Mouse (Mus musculus) midbrain, embryonic 10.5 days (tissue): ENCODE results near the gene Hirip3. TPM values are rescaled to one million over a fixed set of nuclear protein-coding genes. Genes with fewer than 3 reads are reported as not detected.

Experiments
- DNase-seq: peaks from one replicate; pipeline ENCODE4 v3.0.0-alpha.2; 2017; ENCODE audit warnings: low spot score
- H3K27ac ChIP-seq: fragments of 300-500 bp; sonication (generic); replicated peaks from 2 replicates; pipeline ENCODE4 v1.5.1; 2016; ENCODE audit warnings: mild to moderate bottlenecking
- H3K27me3 ChIP-seq: fragments of 300-500 bp; sonication (generic); 2 replicates; pipeline ENCODE4 v1.6.1; 2016; ENCODE audit warnings: low read depth, mild to moderate bottlenecking; ENCODE audit not compliant: poor library complexity, severe bottlenecking
- H3K36me3 ChIP-seq: fragments of 300-500 bp; sonication (generic); 2 replicates; pipeline ENCODE4 v1.6.1; 2016; ENCODE audit warnings: mild to moderate bottlenecking, moderate library complexity
- H3K4me1 ChIP-seq: fragments of 300-500 bp; sonication (generic); 2 replicates; pipeline ENCODE4 v1.6.1; 2016
- H3K4me3 ChIP-seq: fragments of 300-500 bp; sonication (generic); 2 replicates; pipeline ENCODE4 v1.5.1; 2016; ENCODE audit warnings: mild to moderate bottlenecking, moderate library complexity
- H3K9me3 ChIP-seq: fragments of 300-500 bp; sonication (generic); replicated peaks from 2 replicates; pipeline ENCODE4 v1.6.1; 2016; ENCODE audit warnings: mild to moderate bottlenecking
- WGBS: fragments of 180-500 bp; shearing (Covaris S2); methylation state at CpG from one replicate; pipeline ENCODE4 v1.1.7; 2016; 5-methylcytosine and 5-hydroxymethylcytosine counted together
- polyA plus RNA-seq: library from polyadenylated mRNA; unstranded; fragments of >200 nt; fragmentation: Nextera tagmentation; extraction: Ambion mirVana; gene quantifications from 2 replicates; pipeline ENCODE4 v1.2.1, GENCODE M21; 2016

Hirip3 gene
- polyA plus RNA-seq, 1 experiment from 2014 or later: 50.1 TPM

- 82% methylated on average over 5 of the region's 5 CpGs for WGBS
- Histone ChIP-seq H3K9me3 (no peaks in the 10 kb centered on the region), H3K27ac (peak overlapping the region; percentile 94), H3K4me3 (peak overlapping the region; percentile 72), H3K27me3 (no peaks in the 10 kb centered on the region), H3K4me1 (peaks cover 37% of the 10 kb centered on the region), H3K36me3 (peaks cover 79% of the 10 kb centered on the region)
- no peak for DNase-seq
Measured at GRCm38 (mm10) chr7:126860987-126861386, 785 bp upstream of the Hirip3 start.

- Histone ChIP-seq H3K4me3 (peak within 1 kb of the TSS; percentile 72), H3K4me1 (peaks cover 40% of the 10 kb centered on the region), H3K9me3 (no peaks in the 10 kb centered on the region), H3K27ac (peak within 1 kb of the TSS; percentile 94), H3K27me3 (no peaks in the 10 kb centered on the region), H3K36me3 (peaks cover 79% of the 10 kb centered on the region)
- WGBS: under 1% methylated on average over 41 of the region's 41 CpGs
- peak; percentile 95 for DNase-seq
Measured at GRCm38 (mm10) chr7:126862147-126862784, 494 bp downstream of the Hirip3 start, which contains the start of gene Ino80e. Gene Ino80e (minus strand): TSS chr7:126862377.

GRCm38 (mm10) chr7:126863791-126864190, 2.0 kb downstream of the Hirip3 start:
- peak overlapping the region; percentile 72 for H3K4me3 ChIP-seq
- DNase-seq: no peak
- no peaks in the 10 kb centered on the region for H3K9me3 ChIP-seq
- peaks cover 40% of the 10 kb centered on the region for H3K4me1 ChIP-seq
- peak overlapping the region; percentile 94 for H3K27ac ChIP-seq
- WGBS: 71% methylated on average over 6 of the region's 6 CpGs
- peaks cover 79% of the 10 kb centered on the region for H3K36me3 ChIP-seq
- H3K27me3 ChIP-seq: no peaks in the 10 kb centered on the region

GRCm38 (mm10) chr7:126867534-126867933, 5.8 kb downstream of the Hirip3 start:
- no peak for DNase-seq
- no peaks in the 10 kb centered on the region for H3K9me3 ChIP-seq
- H3K27ac ChIP-seq: no peak overlapping the region
- H3K4me1 ChIP-seq: peaks cover 31% of the 10 kb centered on the region
- no peaks in the 10 kb centered on the region for H3K27me3 ChIP-seq
- H3K36me3 ChIP-seq: peaks cover 95% of the 10 kb centered on the region
- H3K4me3 ChIP-seq: no peak overlapping the region
- WGBS: 94% methylated on average over 2 of the region's 2 CpGs

GRCm38 (mm10) chr7:126868003-126868402, 6.2 kb downstream of the Hirip3 start:
- WGBS: 87% methylated on average over 12 of the region's 12 CpGs
- Histone ChIP-seq H3K27me3 (no peaks in the 10 kb centered on the region), H3K27ac (no peak overlapping the region), H3K36me3 (peaks cover 100% of the 10 kb centered on the region), H3K4me3 (no peak overlapping the region), H3K9me3 (no peaks in the 10 kb centered on the region), H3K4me1 (peaks cover 27% of the 10 kb centered on the region)
- no peak for DNase-seq

GRCm38 (mm10) chr7:126869780-126870519, 8.2 kb downstream of the Hirip3 start:
- H3K27ac ChIP-seq: no peak overlapping the region
- 0 out of 2 replicates have a peak overlapping the region, but pooled peaks have one; percentile 4 for H3K4me3 ChIP-seq
- no peak for DNase-seq
- no peaks in the 10 kb centered on the region for H3K27me3 ChIP-seq
- 92% methylated on average over 23 of the region's 23 CpGs for WGBS
- H3K36me3 ChIP-seq: peaks cover 100% of the 10 kb centered on the region
- peaks cover 8% of the 10 kb centered on the region; the same call in 1 of the 2 replicates for H3K4me1 ChIP-seq
- no peaks in the 10 kb centered on the region for H3K9me3 ChIP-seq

GRCm38 (mm10) chr7:126870520-126870891, 8.7 kb downstream of the Hirip3 start:
- peaks cover 8% of the 10 kb centered on the region; the same call in 1 of the 2 replicates for H3K4me1 ChIP-seq
- 96% methylated on average over 2 of the region's 2 CpGs for WGBS
- H3K36me3 ChIP-seq: peaks cover 100% of the 10 kb centered on the region
- no peaks in the 10 kb centered on the region for H3K27me3 ChIP-seq
- H3K9me3 ChIP-seq: no peaks in the 10 kb centered on the region
- no peak for DNase-seq
- no peak overlapping the region for H3K4me3 ChIP-seq
- no peak overlapping the region for H3K27ac ChIP-seq

DNA sequence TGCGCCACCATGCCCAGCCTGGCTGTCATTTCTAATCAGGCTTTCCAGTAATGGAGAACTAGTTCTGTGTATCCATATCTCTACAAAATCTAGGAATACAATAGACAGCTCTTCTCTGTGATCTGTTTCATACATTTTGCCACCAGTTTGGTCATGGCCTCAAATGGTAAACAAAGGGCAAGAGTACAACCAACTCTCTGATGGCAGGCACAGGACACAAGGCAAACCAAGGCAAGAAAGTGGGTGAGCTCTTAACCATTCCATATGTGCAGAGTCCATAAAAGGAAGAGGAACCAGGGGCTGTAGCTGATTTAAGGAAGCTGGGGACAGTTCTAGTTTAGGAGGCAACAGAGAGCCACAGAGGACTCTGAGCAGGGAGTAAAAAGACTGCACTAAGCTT, 15.5 kb downstream of the Hirip3 start:
- H3K9me3 ChIP-seq: no peaks in the 10 kb centered on the region
- peaks cover 93% of the 10 kb centered on the region for H3K36me3 ChIP-seq
- H3K4me3 ChIP-seq: no peak overlapping the region
- H3K27ac ChIP-seq: no peak overlapping the region
- 96% methylated on average over 1 of the region's 1 CpGs for WGBS
- H3K27me3 ChIP-seq: no peaks in the 10 kb centered on the region
- H3K4me1 ChIP-seq: peaks cover 22% of the 10 kb centered on the region
- no peak for DNase-seq

DNA sequence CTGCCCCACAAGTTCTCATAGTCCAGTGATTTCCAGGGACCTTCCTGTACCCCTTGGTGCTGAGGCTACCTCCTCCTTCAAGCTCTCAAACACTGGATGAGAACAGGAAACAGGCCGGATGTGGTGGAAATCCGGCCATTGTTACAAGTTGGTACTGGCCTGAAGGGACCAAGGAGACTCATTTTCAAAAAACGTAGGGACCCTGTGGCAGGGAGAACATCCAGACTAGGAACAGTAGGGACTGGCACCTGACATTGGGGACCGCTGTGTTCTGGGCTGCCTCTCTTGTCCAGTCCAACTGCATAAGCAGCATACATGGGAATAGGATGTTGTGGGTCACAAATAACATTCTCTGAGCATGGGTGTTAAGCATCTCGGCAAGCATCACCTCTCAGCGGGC, 19.3 kb downstream of the Hirip3 start:
- H3K36me3 ChIP-seq: peaks cover 59% of the 10 kb centered on the region
- peak overlapping the region; percentile 89; the same call in 1 of the 2 replicates for H3K4me3 ChIP-seq
- no peak for DNase-seq

DNA sequence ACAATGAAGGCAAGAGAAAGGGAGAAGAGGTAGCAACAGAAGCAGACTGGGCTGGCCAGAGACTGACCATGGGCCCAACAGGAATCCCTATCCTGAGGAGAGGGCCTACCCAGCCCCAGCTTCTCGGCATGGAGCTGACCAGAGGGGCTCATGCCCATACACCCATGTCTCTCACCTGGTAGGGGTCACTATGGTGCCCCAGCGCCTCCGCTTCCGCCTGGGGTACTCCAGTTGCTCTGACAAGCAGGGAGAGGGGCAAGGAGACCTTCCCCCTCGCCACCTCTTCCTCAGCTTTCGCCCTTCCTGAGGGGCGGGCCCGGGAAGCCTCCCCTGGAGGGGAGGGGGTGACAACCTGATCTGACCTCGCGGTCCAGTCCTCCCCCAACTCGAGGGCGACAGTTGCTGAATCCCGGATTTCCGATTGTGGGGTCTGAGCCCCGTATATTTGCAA, 22.0 kb downstream of the Hirip3 start:
- Histone ChIP-seq H3K27me3 (no peaks in the 10 kb centered on the region), H3K4me1 (peaks cover 49% of the 10 kb centered on the region), H3K4me3 (peak overlapping the region; percentile 89), H3K36me3 (peaks cover 35% of the 10 kb centered on the region), H3K9me3 (no peaks in the 10 kb centered on the region), H3K27ac (peak overlapping the region; percentile 91)
- WGBS: under 1% methylated on average over 15 of the region's 15 CpGs
- peak; percentile 40 for DNase-seq

More for the DNA sequence above, 19.3 kb downstream of the Hirip3 start:
- 87% methylated on average over 6 of the region's 6 CpGs for WGBS
- Histone ChIP-seq H3K27me3 (no peaks in the 10 kb centered on the region), H3K27ac (no peak overlapping the region; the same call in 1 of the 2 replicates), H3K4me1 (peaks cover 49% of the 10 kb centered on the region), H3K9me3 (no peaks in the 10 kb centered on the region)

GRCm38 (mm10) chr7:126884286-126885164, 22.8 kb downstream of the Hirip3 start, which contains the start of gene Taok2:
Gene Taok2 (minus strand): TSS chr7:126884703.
- Histone ChIP-seq H3K9me3 (no peaks in the 10 kb centered on the region), H3K4me3 (peak within 1 kb of the TSS; percentile 89), H3K27ac (peak within 1 kb of the TSS; percentile 91), H3K36me3 (peaks cover 29% of the 10 kb centered on the region), H3K4me1 (peaks cover 49% of the 10 kb centered on the region), H3K27me3 (no peaks in the 10 kb centered on the region)
- under 1% methylated on average over 56 of the region's 56 CpGs for WGBS
- DNase-seq: peak; percentile 99

GRCm38 (mm10) chr7:126887281-126887680, 25.5 kb downstream of the Hirip3 start:
- Histone ChIP-seq H3K4me1 (peaks cover 27% of the 10 kb centered on the region), H3K9me3 (no peaks in the 10 kb centered on the region), H3K36me3 (peaks cover 33% of the 10 kb centered on the region), H3K4me3 (no peak overlapping the region), H3K27me3 (no peaks in the 10 kb centered on the region), H3K27ac (no peak overlapping the region)
- no peak for DNase-seq
- 92% methylated on average over 5 of the region's 5 CpGs for WGBS
